Mouse (Mus musculus) heart, adult 2 months (tissue): ENCODE results near the gene Zscan29. TPM values are rescaled to one million over a fixed set of nuclear protein-coding genes. Genes with fewer than 3 reads are reported as not detected.

ENCODE experiments used
- DNase-seq, 2 experiments: peaks; one replicate each; pipeline ENCODE4 v3.0.0; 2021
- H3K27ac ChIP-seq: fragments of 200-600 bp; 2 replicates; pipeline ENCODE4 v1.8.1; 2022
- H3K27me3 ChIP-seq: fragments of 200-500 bp; 2 replicates; pipeline ENCODE4 v1.6.1; 2012; ENCODE audit warnings: mild to moderate bottlenecking, low read length, inconsistent platforms, mixed read lengths; ENCODE audit not compliant: control insufficient read depth, insufficient read depth
- H3K36me3 ChIP-seq: fragments of 200-500 bp; 2 replicates; pipeline ENCODE4 v1.6.1; 2012; ENCODE audit warnings: low read length, inconsistent platforms; ENCODE audit not compliant: control insufficient read depth, insufficient read depth
- H3K4me1 ChIP-seq: fragments of 200-500 bp; 2 replicates; pipeline ENCODE4 v1.6.1; 2011; ENCODE audit warnings: low read length; ENCODE audit not compliant: control insufficient read depth, insufficient read depth
- H3K4me3 ChIP-seq: fragments of 200-600 bp; 2 replicates; pipeline ENCODE4 v1.8.1; 2022
- H3K79me2 ChIP-seq: fragments of 200-500 bp; replicated peaks from 2 replicates; pipeline ENCODE4 v1.6.1; 2012; ENCODE audit warnings: mild to moderate bottlenecking, inconsistent platforms, low read length, moderate library complexity, mixed read lengths; ENCODE audit not compliant: control insufficient read depth, insufficient read depth
- H3K9ac ChIP-seq: fragments of 200-500 bp; 2 replicates; pipeline ENCODE4 v1.6.1; 2012; ENCODE audit warnings: low read depth, mild to moderate bottlenecking, control low read depth, inconsistent platforms, low read length, mixed read lengths
- CTCF ChIP-seq: fragments of 200-600 bp; IDR thresholded peaks from 2 replicates; pipeline ENCODE4 v1.8.1; 2022; ENCODE audit warnings: antibody characterized with exemption, mild to moderate bottlenecking, moderate library complexity
- EP300 ChIP-seq: fragments of 200-500 bp; IDR thresholded peaks from 2 replicates; pipeline ENCODE4 v1.6.1; 2011; ENCODE audit warnings: low read depth, low read length, control low read depth; ENCODE audit not compliant: insufficient read depth
- POLR2A ChIP-seq: fragments of 200-500 bp; IDR thresholded peaks from 2 replicates; pipeline ENCODE4 v1.6.1; 2011; ENCODE audit warnings: mild to moderate bottlenecking, low read depth, low read length, control low read depth; ENCODE audit not compliant: insufficient read depth
- WGBS: fragments of 180-500 bp; shearing (Covaris S2); methylation state at CpG from one replicate; pipeline ENCODE4 v1.1.7; 2018; 5-methylcytosine and 5-hydroxymethylcytosine counted together
- intact Hi-C: fragments of 180-260 bp; cut with DNase I; formaldehyde crosslinking; loops from one replicate; pipeline ENCODE4 v1.15.1; 2025
- polyA plus RNA-seq: library from polyadenylated mRNA; depleted of rRNA; stranded (reverse); fragments of >200 nt; gene quantifications from 2 replicates; pipeline ENCODE4 v1.2.3, GENCODE M21; 2012
- total RNA-seq, 2 experiments: library from RNA; stranded (reverse); gene quantifications; 2 replicates each; pipeline ENCODE4 v1.2.3; 2021

The Zscan29 gene
- total and polyA plus RNA-seq, 3 experiments = 2.0 to 6.4 (median 5.2) TPM

DNA sequence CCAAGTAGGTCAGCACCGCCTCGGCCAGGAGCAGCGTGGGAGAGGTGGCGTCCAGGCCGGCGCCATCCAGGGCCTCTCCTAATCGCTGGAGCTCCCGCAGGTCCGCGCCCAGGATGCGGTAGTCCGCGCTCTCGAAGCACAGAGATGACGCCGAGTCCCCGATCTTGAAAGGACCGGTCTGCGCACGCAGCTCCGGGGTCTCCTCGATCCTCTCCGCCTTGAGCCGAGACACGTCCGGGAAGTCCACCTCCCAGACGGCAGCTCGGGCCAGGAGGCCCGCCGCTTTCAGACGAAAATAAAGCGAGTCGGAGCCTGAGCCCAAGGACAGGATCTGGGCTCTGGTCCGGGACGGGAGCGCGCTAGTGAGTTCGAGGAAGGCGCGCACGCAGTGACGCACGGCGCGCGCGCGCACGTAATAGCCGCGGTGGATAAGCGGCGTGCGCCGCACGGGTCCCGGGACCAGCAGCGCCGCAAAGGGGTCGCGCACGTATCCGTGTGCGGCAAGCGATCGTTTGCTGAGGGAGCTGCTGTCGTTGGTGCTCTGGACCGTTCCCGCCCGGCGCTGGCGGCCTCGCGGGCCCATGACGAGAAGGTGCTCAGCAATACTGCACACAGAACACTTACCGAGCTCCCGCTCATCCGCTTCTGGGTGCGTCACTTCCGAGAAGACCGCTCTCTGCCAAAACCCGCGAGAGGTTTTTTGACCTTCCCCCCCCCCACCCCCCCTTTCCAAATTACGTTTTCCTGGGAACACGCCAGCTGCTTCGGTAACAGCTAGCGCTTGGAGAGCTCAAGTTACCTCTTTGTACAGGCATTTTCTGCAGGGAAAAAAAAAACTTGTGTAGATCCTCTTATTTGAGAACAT lies 30.7 kb downstream of the Zscan29 start, which contains the start of the genes Adal and Lcmt2:
Adal (plus strand) TSS at position 411 of the 865 bp plus-strand sequence.
Lcmt2 (minus strand) TSS at position 636 of the 865 bp plus-strand sequence.
- H3K4me1 ChIP-seq = peaks cover 9% of the 10 kb centered on the region
- peak within 1 kb of the TSS; percentile 99 for H3K27ac ChIP-seq
- under 1% methylated on average over 87 of the region's 87 CpGs for WGBS
- no peaks in the 10 kb centered on the region for H3K79me2 ChIP-seq
- H3K36me3 ChIP-seq = peaks cover 17% of the 10 kb centered on the region
- peak; percentile 95 to 96 for DNase-seq
- H3K27me3 ChIP-seq = no peaks in the 10 kb centered on the region
- TF ChIP-seq EP300 = peak; percentile 52; the same call in 1 of the 2 replicates
- peak; percentile 92 for TF ChIP-seq POLR2A
- no peak for TF ChIP-seq CTCF
- peak within 1 kb of the TSS; percentile 88 for H3K4me3 ChIP-seq
- intact Hi-C loops = loop anchor here (1.0 kb wide), 1 partner anchor 30 kb away; the partner anchor contains the start of gene Tubgcp4
- H3K9ac ChIP-seq = peak within 1 kb of the TSS; percentile 93

- peak overlapping the region; percentile 88 for H3K4me3 ChIP-seq
- H3K9ac ChIP-seq = peak overlapping the region; percentile 82
- peak; percentile 58 to 70 for DNase-seq
- peak overlapping the region; percentile 99 for H3K27ac ChIP-seq
- H3K36me3 ChIP-seq = peaks cover 17% of the 10 kb centered on the region
- intact Hi-C loops = loop anchor here (1.0 kb wide), 1 partner anchor 31 kb away; the partner anchor contains the start of gene Tubgcp4
- H3K4me1 ChIP-seq = peaks cover 9% of the 10 kb centered on the region
- TF ChIP-seq POLR2A (peak; percentile 37; the same call in 1 of the 2 replicates), EP300 (peak; percentile 64; the same call in 1 of the 2 replicates), CTCF (no peak)
- no peaks in the 10 kb centered on the region for H3K27me3 ChIP-seq
- WGBS = 9% methylated on average over 29 of the region's 29 CpGs
- H3K79me2 ChIP-seq = no peaks in the 10 kb centered on the region
Observed at GRCm38 (mm10) chr2:121139266-121140017, 31.5 kb downstream of the Zscan29 start.

DNA sequence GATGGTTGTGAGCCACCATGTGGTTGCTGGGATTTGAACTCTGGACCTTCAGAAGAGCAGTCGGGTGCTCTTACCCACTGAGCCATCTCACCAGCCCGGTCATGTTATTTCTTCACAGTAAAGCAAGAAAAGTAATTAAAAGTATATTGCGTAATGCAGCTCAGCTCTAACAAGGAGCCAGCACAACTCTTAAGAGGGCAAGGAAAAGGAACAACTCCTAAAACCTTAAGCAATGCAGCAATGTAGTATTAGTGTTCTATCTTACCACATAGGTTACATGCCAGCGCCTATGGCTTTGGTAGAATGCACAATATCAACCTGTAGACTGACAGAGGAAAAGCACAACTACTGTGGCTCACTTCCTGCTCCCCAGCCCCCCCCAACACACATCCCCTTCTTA lies 33.6 kb downstream of the Zscan29 start:
- no peak for DNase-seq
- Histone ChIP-seq H3K27me3 (no peaks in the 10 kb centered on the region), H3K79me2 (no peaks in the 10 kb centered on the region), H3K9ac (no peak overlapping the region), H3K36me3 (peaks cover 17% of the 10 kb centered on the region), H3K4me1 (peaks cover 9% of the 10 kb centered on the region), H3K4me3 (no peak overlapping the region), H3K27ac (no peak overlapping the region)
- 96% methylated on average over 4 of the region's 4 CpGs for WGBS
- TF ChIP-seq CTCF (peak; percentile 30; the same call in 1 of the 2 replicates), POLR2A (no peak), EP300 (no peak)
- intact Hi-C loops = no loop called here

DNA sequence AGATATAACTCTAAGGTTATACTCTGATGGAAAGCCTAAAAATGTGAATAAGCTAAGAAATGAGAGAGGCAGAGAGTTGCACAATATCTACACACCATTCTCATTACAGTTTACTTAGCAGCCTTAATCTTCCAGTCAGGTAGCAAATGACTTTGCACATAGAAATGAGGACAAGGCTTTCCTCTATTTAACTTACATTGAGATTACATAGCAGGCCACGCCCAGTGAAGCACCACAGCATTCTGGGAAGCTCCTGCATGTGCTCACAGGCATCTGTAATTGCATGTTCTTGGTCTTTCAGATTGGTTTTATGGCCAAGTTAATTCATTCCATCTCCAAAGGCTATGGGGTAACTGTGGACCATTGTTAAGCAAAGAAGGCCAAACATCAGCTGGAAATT lies 38.1 kb downstream of the Zscan29 start:
- no peak for DNase-seq
- peaks cover 3% of the 10 kb centered on the region; the same call in 1 of the 2 replicates for H3K36me3 ChIP-seq
- intact Hi-C loops = no loop called here
- TF ChIP-seq POLR2A (no peak), EP300 (no peak), CTCF (no peak)
- no peak overlapping the region for H3K27ac ChIP-seq
- peaks cover 2% of the 10 kb centered on the region; the same call in 1 of the 2 replicates for H3K4me1 ChIP-seq
- H3K9ac ChIP-seq = no peak overlapping the region
- WGBS = 58% methylated on average over 1 of the region's 1 CpGs
- no peak overlapping the region for H3K4me3 ChIP-seq
- no peaks in the 10 kb centered on the region for H3K27me3 ChIP-seq
- no peaks in the 10 kb centered on the region for H3K79me2 ChIP-seq

- TF ChIP-seq EP300 (no peak), CTCF (no peak), POLR2A (no peak)
- no peak overlapping the region for H3K9ac ChIP-seq
- WGBS = 67% methylated on average over 9 of the region's 9 CpGs
- H3K79me2 ChIP-seq = no peaks in the 10 kb centered on the region
- H3K4me1 ChIP-seq = no peaks in the 10 kb centered on the region
- DNase-seq = no peak
- no peaks in the 10 kb centered on the region for H3K27me3 ChIP-seq
- intact Hi-C loops = no loop called here
- H3K27ac ChIP-seq = no peak overlapping the region
- H3K4me3 ChIP-seq = no peak overlapping the region
- H3K36me3 ChIP-seq = no peaks in the 10 kb centered on the region
Observed at GRCm38 (mm10) chr2:121128865-121129620, 41.9 kb downstream of the Zscan29 start.
